Mouse (Mus musculus): ENCODE results near the gene Mcrip2. TPM values are rescaled to one million over a fixed set of nuclear protein-coding genes. Genes with fewer than 3 reads are reported as not detected.
A peak's percentile ranks its signal among the peaks of the same experiment; 100 is the strongest.

Mcrip2 gene
- polyA plus RNA-seq, 1 experiment from 2014 or later: 17.1 TPM

DNA sequence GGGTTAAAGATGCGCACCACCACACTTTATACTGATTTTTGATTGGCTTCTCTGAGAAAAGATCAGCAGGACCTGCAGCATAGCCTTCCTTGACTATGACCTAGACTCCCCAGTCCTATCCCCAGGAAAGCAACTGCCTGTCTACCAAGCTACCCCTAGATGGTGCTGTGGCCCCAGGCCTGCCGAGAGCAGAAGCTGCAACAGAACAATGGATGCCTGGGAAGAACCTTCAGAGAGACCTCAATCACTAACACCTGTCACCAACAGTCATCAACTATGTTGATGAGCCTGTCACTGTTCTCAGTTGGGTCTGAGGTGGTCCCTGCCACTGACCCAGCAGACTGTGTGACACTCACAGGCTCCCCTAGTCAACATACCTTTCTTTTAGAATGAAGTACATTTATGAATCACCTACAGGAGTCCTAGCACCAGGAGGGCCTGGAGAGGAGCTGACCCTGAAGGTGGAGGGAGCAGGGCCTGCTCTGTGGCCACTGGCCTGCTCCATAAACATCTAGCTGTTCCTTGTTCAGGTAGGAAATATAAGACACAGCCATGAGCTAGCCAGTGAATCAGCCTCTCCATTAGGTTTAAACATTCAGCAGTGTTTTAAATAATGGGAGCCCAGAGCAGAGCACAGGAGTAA, 25.5 kb upstream of the Mcrip2 start:
- H3K4me1 ChIP-seq: peaks cover 24% of the 10 kb centered on the region
- 36% methylated on average over 2 of the region's 2 CpGs for whole genome bisulfite sequencing
- H3K9me3 ChIP-seq (replicated peaks): no peaks in the 10 kb centered on the region
- no peaks in the 10 kb centered on the region for H3K27me3 ChIP-seq (ENCODE audit: low read depth, poor library complexity, severe bottlenecking)
- peak; percentile 62 for DNase-seq (ENCODE audit: low spot score)
- H3K27ac ChIP-seq (replicated peaks): peak overlapping the region; percentile 67
- no peak overlapping the region for H3K4me3 ChIP-seq
- H3K36me3 ChIP-seq: peaks cover 16% of the 10 kb centered on the region

DNA sequence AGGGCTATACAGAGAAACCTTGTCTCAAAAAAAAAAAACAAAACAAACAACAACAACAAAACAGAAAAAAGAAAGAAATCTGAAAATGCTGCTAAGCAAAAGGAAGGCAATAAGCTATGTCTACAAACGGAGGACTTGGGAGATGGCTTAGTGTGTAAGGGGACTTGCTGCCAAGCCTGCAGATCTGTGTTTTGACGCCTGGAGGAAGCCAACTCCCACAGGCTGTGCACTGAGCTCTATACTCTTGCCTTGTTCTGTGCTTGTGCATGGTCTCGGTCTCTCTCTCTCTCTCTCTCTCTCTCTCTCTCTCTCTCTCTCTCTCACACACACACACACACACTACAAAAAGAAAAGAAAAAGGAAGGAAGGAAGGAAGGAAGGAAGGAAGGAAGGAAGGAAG, 20.3 kb upstream of the Mcrip2 start:
- Histone ChIP-seq H3K4me3 (no peak overlapping the region), H3K36me3 (peaks cover 45% of the 10 kb centered on the region), H3K27ac (replicated peaks) (no peak overlapping the region), H3K9me3 (replicated peaks) (no peaks in the 10 kb centered on the region), H3K4me1 (peaks cover 20% of the 10 kb centered on the region), H3K27me3 (ENCODE audit: low read depth, poor library complexity, severe bottlenecking) (no peaks in the 10 kb centered on the region)
- 93% methylated on average over 3 of the region's 3 CpGs for WGBS
- DNase-seq (ENCODE audit: low spot score): no peak

DNA sequence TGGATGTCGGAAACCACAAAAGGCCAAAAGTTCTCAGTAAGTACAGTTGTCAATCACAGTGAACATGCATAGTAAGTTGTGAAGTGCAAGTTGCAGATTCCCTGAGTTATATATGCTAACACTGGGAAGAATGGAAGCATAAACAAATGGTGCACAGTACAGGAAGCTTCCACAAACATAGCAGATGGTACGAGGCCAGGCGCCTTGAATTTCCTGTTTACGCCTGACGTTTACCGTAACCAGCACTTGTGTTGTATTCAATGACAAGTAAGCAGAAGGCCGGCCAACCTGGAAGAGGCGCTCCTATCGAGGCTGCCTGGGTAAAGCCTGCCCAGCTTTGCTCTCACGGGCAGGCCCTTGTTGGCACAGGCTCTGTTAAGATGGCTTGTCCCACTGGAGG, 18.9 kb upstream of the Mcrip2 start:
- Histone ChIP-seq H3K4me1 (peaks cover 34% of the 10 kb centered on the region), H3K36me3 (peaks cover 58% of the 10 kb centered on the region), H3K4me3 (no peak overlapping the region), H3K27me3 (ENCODE audit: low read depth, poor library complexity, severe bottlenecking) (no peaks in the 10 kb centered on the region), H3K9me3 (replicated peaks) (no peaks in the 10 kb centered on the region), H3K27ac (replicated peaks) (no peak overlapping the region)
- DNase-seq (ENCODE audit: low spot score): no peak
- 89% methylated on average over 10 of the region's 10 CpGs for WGBS

DNA sequence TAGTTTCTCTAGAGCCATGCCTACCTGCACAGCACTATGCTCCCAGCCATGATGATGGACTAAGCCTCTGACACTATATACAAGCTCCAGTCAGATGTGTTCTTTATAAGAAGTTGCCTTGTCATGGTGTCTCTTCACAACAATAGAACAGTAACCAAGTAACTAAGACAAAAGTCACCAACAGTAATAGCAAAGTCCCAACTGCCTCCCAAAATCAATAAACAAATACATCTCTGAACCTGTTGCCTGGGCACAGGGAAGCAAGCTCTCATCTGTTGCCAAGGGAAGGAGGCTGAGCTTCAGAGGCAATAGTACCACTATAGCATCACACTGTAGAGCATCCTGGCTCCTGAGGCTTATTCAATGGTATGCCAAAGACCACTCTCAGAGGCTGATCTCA, 18.2 kb upstream of the Mcrip2 start:
- Histone ChIP-seq H3K27me3 (ENCODE audit: low read depth, poor library complexity, severe bottlenecking) (no peaks in the 10 kb centered on the region), H3K4me3 (no peak overlapping the region), H3K4me1 (peaks cover 41% of the 10 kb centered on the region), H3K27ac (replicated peaks) (no peak overlapping the region), H3K36me3 (peaks cover 62% of the 10 kb centered on the region), H3K9me3 (replicated peaks) (no peaks in the 10 kb centered on the region)
- DNase-seq (ENCODE audit: low spot score): no peak

DNA sequence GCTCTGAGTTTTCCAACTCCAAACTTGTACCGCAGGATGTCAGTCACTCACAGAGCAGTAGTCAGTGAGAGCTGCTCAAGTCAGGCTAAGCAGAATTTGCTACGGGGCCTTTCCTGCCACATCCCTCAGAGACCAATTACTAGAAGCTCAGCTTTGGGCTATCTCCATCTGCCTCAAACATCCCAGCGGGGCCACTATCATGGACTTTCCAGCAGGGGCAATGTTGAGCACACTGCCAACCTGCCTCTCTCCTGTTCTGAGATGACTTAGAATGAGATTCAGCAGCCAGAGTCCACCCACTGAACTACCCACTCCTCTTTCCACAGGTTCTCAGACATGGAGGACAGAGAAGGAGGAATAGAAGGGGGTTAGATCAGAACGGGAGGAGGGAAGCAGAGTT, 17.1 kb upstream of the Mcrip2 start:
- no peaks in the 10 kb centered on the region for H3K27me3 ChIP-seq (ENCODE audit: low read depth, poor library complexity, severe bottlenecking)
- peaks cover 52% of the 10 kb centered on the region for H3K4me1 ChIP-seq
- H3K4me3 ChIP-seq: no peak overlapping the region
- H3K36me3 ChIP-seq: peaks cover 62% of the 10 kb centered on the region
- DNase-seq (ENCODE audit: low spot score): peak; percentile 37
- no peak overlapping the region for H3K27ac ChIP-seq (replicated peaks)
- no peaks in the 10 kb centered on the region for H3K9me3 ChIP-seq (replicated peaks)
- 66% methylated on average over 4 of the region's 4 CpGs for WGBS

DNA sequence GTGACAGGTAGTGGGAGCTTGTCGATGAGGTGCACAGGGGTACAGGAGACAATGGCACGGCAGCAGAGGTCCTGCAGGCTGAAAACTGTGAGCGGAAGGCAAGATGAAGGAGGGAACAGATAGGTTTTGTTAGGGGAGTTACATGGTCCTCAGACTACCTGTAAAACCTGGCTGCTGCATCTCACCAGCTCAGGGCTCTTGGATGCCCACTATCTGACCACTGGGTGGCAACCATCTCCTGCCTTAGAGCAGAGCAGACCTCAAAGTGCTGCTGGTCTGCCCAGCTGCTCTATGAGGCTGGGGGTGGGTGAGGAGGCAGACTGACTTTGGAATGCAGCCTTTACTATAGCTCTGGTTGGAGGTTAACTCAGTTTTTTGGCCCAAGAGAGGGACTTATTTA, 15.3 kb upstream of the Mcrip2 start:
- Histone ChIP-seq H3K4me1 (peaks cover 70% of the 10 kb centered on the region), H3K9me3 (replicated peaks) (no peaks in the 10 kb centered on the region), H3K27ac (replicated peaks) (peak overlapping the region; percentile 90; the same call in 1 of the 2 replicates), H3K27me3 (ENCODE audit: low read depth, poor library complexity, severe bottlenecking) (no peaks in the 10 kb centered on the region), H3K36me3 (peaks cover 53% of the 10 kb centered on the region), H3K4me3 (no peak overlapping the region)
- no peak for DNase-seq (ENCODE audit: low spot score)
- 97% methylated on average over 3 of the region's 3 CpGs for whole genome bisulfite sequencing

DNA sequence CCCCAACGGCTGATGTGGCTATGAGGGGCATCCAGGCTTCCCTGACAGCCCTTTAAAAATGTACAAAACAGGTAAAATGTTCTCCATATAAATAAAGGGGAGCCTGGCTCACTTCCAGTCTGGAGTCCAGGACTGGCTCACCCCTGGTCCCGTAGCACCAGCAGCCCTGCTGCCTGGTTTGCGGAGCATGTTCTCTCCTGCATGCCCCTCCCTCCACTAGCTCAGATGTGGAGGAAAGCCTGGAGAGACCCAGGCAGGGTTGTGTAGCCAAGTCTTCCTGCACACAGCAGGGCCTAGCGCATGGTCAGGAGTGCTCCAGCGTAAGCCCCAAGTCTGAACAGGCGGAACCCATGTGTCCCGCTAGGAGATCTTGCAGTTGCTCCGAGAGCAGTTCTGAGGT, 14.7 kb upstream of the Mcrip2 start:
- H3K27me3 ChIP-seq (ENCODE audit: low read depth, poor library complexity, severe bottlenecking): no peaks in the 10 kb centered on the region
- no peak for DNase-seq (ENCODE audit: low spot score)
- H3K27ac ChIP-seq (replicated peaks): peak overlapping the region; percentile 90
- peaks cover 53% of the 10 kb centered on the region for H3K36me3 ChIP-seq
- 83% methylated on average over 8 of the region's 8 CpGs for WGBS
- no peaks in the 10 kb centered on the region for H3K9me3 ChIP-seq (replicated peaks)
- H3K4me3 ChIP-seq: 0 out of 2 replicates have a peak overlapping the region, but pooled peaks have one; percentile 7
- H3K4me1 ChIP-seq: peaks cover 76% of the 10 kb centered on the region

DNA sequence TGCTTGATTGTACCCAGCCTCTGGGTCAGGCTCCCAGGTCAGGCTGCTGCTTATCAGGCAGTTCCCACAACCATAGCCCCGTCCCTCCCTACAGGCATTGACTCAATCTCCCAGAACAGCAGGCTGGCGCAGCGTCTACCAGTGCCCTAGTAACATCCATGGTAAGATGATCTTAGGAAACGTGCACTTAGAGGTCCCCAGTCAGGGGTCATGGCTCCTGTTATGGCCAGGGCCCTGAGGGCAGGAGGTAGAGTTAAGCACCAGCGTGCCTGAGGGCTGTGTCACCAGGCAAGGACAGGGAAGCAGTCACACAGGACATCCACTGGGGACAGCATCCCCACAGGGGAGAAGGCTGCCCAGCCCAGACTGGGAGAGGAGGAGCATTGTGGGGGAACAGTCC, 13.7 kb upstream of the Mcrip2 start:
- Histone ChIP-seq H3K36me3 (peaks cover 55% of the 10 kb centered on the region), H3K4me3 (peak overlapping the region; percentile 30), H3K9me3 (replicated peaks) (no peaks in the 10 kb centered on the region), H3K27me3 (ENCODE audit: low read depth, poor library complexity, severe bottlenecking) (no peaks in the 10 kb centered on the region), H3K4me1 (peaks cover 86% of the 10 kb centered on the region), H3K27ac (replicated peaks) (peak overlapping the region; percentile 90)
- 23% methylated on average over 5 of the region's 5 CpGs for WGBS
- no peak for DNase-seq (ENCODE audit: low spot score)

DNA sequence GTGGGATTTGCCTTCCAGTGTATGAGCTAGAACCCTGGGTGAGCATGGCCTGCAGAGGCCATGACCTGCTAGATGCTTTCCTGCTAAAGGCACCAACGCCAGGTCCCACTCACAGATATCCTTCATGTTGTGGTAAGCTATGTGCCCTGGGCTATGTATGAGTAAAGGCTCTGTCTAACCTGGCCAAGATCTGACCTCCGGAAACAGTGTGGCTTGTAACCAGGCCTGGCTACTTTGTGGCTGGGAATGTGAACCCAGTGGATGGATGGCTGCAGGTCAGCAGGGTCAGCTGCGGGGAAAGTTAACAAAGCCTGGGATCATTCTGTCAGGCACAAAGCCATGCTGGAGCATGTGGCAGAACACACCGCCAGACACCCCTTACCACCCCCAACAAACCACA, 13.1 kb upstream of the Mcrip2 start:
- H3K27me3 ChIP-seq (ENCODE audit: low read depth, poor library complexity, severe bottlenecking): no peaks in the 10 kb centered on the region
- peaks cover 60% of the 10 kb centered on the region for H3K36me3 ChIP-seq
- WGBS: 13% methylated on average over 4 of the region's 4 CpGs
- H3K9me3 ChIP-seq (replicated peaks): no peaks in the 10 kb centered on the region
- H3K4me1 ChIP-seq: peaks cover 92% of the 10 kb centered on the region
- peak overlapping the region; percentile 30 for H3K4me3 ChIP-seq
- H3K27ac ChIP-seq (replicated peaks): peak overlapping the region; percentile 90
- DNase-seq (ENCODE audit: low spot score): peak; percentile 68

DNA sequence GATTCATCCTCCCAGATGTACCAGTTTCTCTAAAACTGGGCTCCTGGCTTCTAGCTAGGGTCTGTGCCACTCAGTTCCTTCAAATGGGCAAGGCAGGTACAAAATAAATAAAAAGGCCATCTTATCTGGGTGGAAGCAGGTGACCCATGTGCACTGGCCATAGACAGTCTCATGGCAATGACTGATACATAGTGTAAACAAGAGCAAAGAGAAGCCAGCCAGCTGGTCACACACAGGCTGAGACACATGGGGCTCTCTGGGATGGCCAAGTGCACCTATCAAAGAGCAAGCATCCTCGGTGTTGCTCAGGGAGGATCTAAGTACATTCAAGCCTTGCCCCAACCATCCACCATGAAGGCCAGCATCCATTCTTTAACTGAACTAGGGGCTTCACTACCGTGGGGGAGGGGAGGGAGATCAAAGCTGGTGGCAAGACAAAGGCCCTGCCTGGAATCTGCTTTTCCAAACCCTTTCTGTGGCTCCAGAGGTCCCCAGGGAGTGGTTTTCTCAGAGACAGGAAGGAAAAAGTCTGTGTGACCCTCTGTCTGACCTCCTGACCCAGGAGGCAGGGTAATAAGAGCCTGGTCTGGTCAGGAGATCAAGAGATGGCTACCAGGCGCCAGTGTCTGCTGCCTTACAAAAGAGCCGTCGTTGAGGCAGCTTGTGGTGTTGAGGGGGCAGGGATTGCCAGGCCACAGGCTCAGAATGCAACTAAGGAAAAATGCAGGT, 12.5 kb upstream of the Mcrip2 start:
- under 1% methylated on average over 5 of the region's 5 CpGs for WGBS
- Histone ChIP-seq H3K27ac (replicated peaks) (peak overlapping the region; percentile 90), H3K4me1 (peaks cover 97% of the 10 kb centered on the region), H3K27me3 (ENCODE audit: low read depth, poor library complexity, severe bottlenecking) (no peaks in the 10 kb centered on the region), H3K36me3 (peaks cover 63% of the 10 kb centered on the region), H3K9me3 (replicated peaks) (no peaks in the 10 kb centered on the region), H3K4me3 (peak overlapping the region; percentile 30)
- DNase-seq (ENCODE audit: low spot score): peak; percentile 83

DNA sequence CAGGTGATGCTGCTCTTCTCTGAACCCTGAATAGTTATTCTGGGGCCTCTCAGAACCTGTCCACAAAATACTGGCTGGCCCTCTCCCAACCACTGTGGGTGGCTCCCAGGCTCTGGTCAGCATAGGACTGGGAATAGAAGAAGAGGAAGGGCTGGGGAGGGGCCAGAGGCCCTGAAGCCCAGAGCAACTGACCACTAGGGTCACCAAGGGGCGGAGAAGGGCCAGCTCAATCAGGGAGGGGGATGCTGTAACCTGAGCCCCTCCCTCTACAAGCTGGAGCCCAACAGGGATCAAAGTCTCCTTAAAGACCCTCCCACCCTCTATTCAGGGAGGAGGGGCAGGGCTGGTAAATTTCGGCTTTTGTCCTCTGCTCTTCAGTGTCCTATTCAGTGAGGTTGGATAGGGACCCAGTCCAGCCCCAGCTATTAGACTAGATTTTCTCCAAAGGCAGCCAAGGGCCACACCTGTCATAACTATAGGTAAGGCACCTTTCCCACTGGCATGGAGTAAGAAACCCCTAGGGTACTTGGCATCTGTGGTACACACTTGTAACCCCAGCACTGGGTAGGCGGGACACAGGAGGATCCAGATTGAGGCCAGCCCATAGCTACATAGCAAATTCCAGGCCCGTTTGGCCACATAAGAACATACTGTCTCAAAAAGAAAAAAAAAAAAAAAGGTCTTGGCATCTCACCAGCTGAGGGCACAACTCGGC, 11.8 kb upstream of the Mcrip2 start, which contains the start of gene Wfikkn1:
Wfikkn1 (minus strand) TSS at position 663 of the 715 bp plus-strand sequence.
- 14% methylated on average over 5 of the region's 5 CpGs for WGBS
- no peaks in the 10 kb centered on the region for H3K9me3 ChIP-seq (replicated peaks)
- peak; percentile 73 for DNase-seq (ENCODE audit: low spot score)
- H3K4me3 ChIP-seq: peak within 1 kb of the TSS; percentile 30
- peaks cover 97% of the 10 kb centered on the region for H3K4me1 ChIP-seq
- H3K27ac ChIP-seq (replicated peaks): peak within 1 kb of the TSS; percentile 90
- no peaks in the 10 kb centered on the region for H3K27me3 ChIP-seq (ENCODE audit: low read depth, poor library complexity, severe bottlenecking)
- peaks cover 63% of the 10 kb centered on the region for H3K36me3 ChIP-seq

DNA sequence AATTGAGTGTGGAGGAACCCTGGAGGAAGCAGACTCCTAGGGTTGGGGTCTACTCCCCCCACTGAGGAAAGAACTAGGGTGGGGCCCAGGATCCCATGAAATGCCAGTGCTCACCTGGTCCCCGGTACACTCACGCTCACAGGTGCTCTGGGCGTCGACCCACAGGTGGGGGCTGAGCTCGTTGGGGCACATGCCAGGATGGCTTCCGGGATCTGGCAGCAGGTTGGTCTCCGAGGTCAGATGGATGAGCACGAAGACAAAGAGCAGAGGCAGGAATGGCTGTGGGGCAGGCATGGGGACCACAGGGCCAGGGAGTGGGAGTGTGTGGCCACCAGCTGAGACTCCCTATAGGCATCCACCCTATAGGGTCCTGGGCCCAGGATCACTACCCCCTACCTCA, 11.2 kb upstream of the Mcrip2 start:
- Histone ChIP-seq H3K36me3 (peaks cover 58% of the 10 kb centered on the region), H3K27me3 (ENCODE audit: low read depth, poor library complexity, severe bottlenecking) (no peaks in the 10 kb centered on the region), H3K4me1 (peaks cover 98% of the 10 kb centered on the region), H3K9me3 (replicated peaks) (no peaks in the 10 kb centered on the region), H3K27ac (replicated peaks) (peak overlapping the region; percentile 90), H3K4me3 (peak overlapping the region; percentile 30)
- no peak for DNase-seq (ENCODE audit: low spot score)
- WGBS: 66% methylated on average over 8 of the region's 8 CpGs

DNA sequence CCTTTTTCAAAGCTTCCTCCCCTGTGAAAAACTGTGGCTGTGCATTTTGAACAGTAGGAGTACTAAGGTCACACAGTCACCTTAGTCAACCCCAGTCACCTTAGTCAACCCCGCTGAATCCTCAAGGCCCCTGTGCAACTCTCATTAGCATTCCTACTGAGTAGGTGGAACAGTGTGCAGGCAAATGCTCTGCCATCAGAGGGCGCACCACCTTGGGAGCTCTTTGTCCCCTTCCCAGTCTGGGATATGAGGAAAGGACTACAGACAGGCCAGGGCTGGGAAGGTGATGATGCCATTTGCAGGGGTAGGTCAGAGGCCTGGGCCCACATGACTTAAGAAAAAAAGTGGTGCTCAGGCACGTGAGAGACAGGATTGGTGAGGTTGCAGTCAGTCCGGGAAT, 10.7 kb upstream of the Mcrip2 start:
- Histone ChIP-seq H3K9me3 (replicated peaks) (no peaks in the 10 kb centered on the region), H3K4me3 (peak overlapping the region; percentile 30), H3K36me3 (peaks cover 54% of the 10 kb centered on the region), H3K27ac (replicated peaks) (peak overlapping the region; percentile 90), H3K4me1 (peaks cover 97% of the 10 kb centered on the region), H3K27me3 (ENCODE audit: low read depth, poor library complexity, severe bottlenecking) (no peaks in the 10 kb centered on the region)
- DNase-seq (ENCODE audit: low spot score): peak; percentile 66
- 40% methylated on average over 4 of the region's 4 CpGs for WGBS
